Mouse (Mus musculus) kidney, adult 2 months (tissue): ENCODE data around the gene Syne1.

Experiments
- CTCF ChIP-seq: fragments of 200-500 bp; conservative IDR thresholded peaks from 2 replicates; pipeline ENCODE4 v1.5.1; 2011; ENCODE audit warnings: low read depth, mild to moderate bottlenecking, control low read depth, low read length, moderate library complexity, mixed read lengths; ENCODE audit not compliant: insufficient read depth, insufficient read length
- POLR2A ChIP-seq: fragments of 200-500 bp; IDR thresholded peaks from one replicate; pipeline ENCODE4 v1.6.1; 2011; ENCODE audit warnings: low read depth, low read length, control low read depth

GRCm38 (mm10) chr10:5504761-5505160 is 46.5 kb downstream of the Syne1 start:
- no peak for TF ChIP-seq CTCF
- no peak for TF ChIP-seq POLR2A
